Mouse (Mus musculus): Measurements from ENCODE around the gene Sh2b2. TPM values are rescaled to one million over a fixed set of nuclear protein-coding genes. Genes with fewer than 3 reads are reported as not detected.
"Not testable (repeated sequence)": the region's sequence is repeated elsewhere in the genome, so short reads cannot be mapped to it uniquely, and the experiment has no call there.

The Sh2b2 gene
- polyA plus RNA-seq, 1 experiment from 2014 or later: 7.9 TPM

- Histone ChIP-seq H3K36me3 (peaks cover 3% of the 10 kb centered on the region), H3K4me1 (peaks cover 20% of the 10 kb centered on the region), H3K27me3 (peaks cover 3% of the 10 kb centered on the region; the same call in 1 of the 2 replicates), H3K9ac (no peak overlapping the region), H3K4me3 (no peak overlapping the region), H3K27ac (no peak overlapping the region), H3K4me2 (no peak overlapping the region), H3K9me3 (no peaks in the 10 kb centered on the region)
- ATAC-seq (ENCODE audit: insufficient number of reproducible peaks, insufficient read depth, low FRiP score, low TSS enrichment, low read depth): no peak
- WGBS: 92% methylated on average over 5 of the region's 5 CpGs
Observed at GRCm38 (mm10) chr5:136236611-136237010, 9.7 kb downstream of the Sh2b2 start.

GRCm38 (mm10) chr5:136230348-136231035 lies 15.9 kb downstream of the Sh2b2 start:
- no peak overlapping the region for H3K4me2 ChIP-seq
- ATAC-seq (ENCODE audit: insufficient number of reproducible peaks, insufficient read depth, low FRiP score, low TSS enrichment, low read depth): no peak
- no peak overlapping the region for H3K9ac ChIP-seq
- 52% methylated on average over 4 of the region's 4 CpGs for WGBS
- H3K36me3 ChIP-seq: peaks cover 35% of the 10 kb centered on the region
- H3K4me3 ChIP-seq: no peak overlapping the region
- H3K4me1 ChIP-seq: no peaks in the 10 kb centered on the region
- no peak overlapping the region for H3K27ac ChIP-seq
- H3K27me3 ChIP-seq: peaks cover 6% of the 10 kb centered on the region; the same call in 1 of the 2 replicates
- H3K9me3 ChIP-seq: no peaks in the 10 kb centered on the region

GRCm38 (mm10) chr5:136226246-136226876 lies 20.0 kb downstream of the Sh2b2 start:
- no peak for ATAC-seq (ENCODE audit: insufficient number of reproducible peaks, insufficient read depth, low FRiP score, low TSS enrichment, low read depth)
- Histone ChIP-seq H3K9ac (no peak overlapping the region), H3K9me3 (no peaks in the 10 kb centered on the region), H3K27ac (no peak overlapping the region), H3K4me3 (no peak overlapping the region), H3K27me3 (peaks cover under 1% of the 10 kb centered on the region; the same call in 1 of the 2 replicates), H3K4me1 (no peaks in the 10 kb centered on the region), H3K36me3 (peaks cover 66% of the 10 kb centered on the region), H3K4me2 (no peak overlapping the region)
- WGBS: 85% methylated on average over 7 of the region's 7 CpGs

- H3K4me2 ChIP-seq: no peak overlapping the region
- H3K9ac ChIP-seq: no peak overlapping the region
- peaks cover 39% of the 10 kb centered on the region for H3K36me3 ChIP-seq
- H3K9me3 ChIP-seq: 0 out of 2 replicates have a peak, but pooled peaks cover 4% of the 10 kb centered on the region
- no peak for ATAC-seq (ENCODE audit: insufficient number of reproducible peaks, insufficient read depth, low FRiP score, low TSS enrichment, low read depth)
- H3K4me3 ChIP-seq: no peak overlapping the region
- WGBS: 82% methylated on average over 12 of the region's 12 CpGs
- H3K4me1 ChIP-seq: no peaks in the 10 kb centered on the region
- H3K27me3 ChIP-seq: no peaks in the 10 kb centered on the region
- H3K27ac ChIP-seq: no peak overlapping the region
Observed at GRCm38 (mm10) chr5:136218585-136218984, 27.8 kb downstream of the Sh2b2 start.

- H3K9ac ChIP-seq: no peak overlapping the region
- ATAC-seq (ENCODE audit: insufficient number of reproducible peaks, insufficient read depth, low FRiP score, low TSS enrichment, low read depth): no peak
- H3K4me3 ChIP-seq: no peak overlapping the region
- no peaks in the 10 kb centered on the region for H3K4me1 ChIP-seq
- no peak overlapping the region for H3K4me2 ChIP-seq
- WGBS: 69% methylated on average over 4 of the region's 4 CpGs
- peaks cover 32% of the 10 kb centered on the region for H3K36me3 ChIP-seq
- H3K27me3 ChIP-seq: no peaks in the 10 kb centered on the region
- no peak overlapping the region for H3K27ac ChIP-seq
- 0 out of 2 replicates have a peak, but pooled peaks cover 4% of the 10 kb centered on the region for H3K9me3 ChIP-seq
Observed at GRCm38 (mm10) chr5:136217932-136218381, 28.4 kb downstream of the Sh2b2 start.

GRCm38 (mm10) chr5:136217004-136217665 lies 29.2 kb downstream of the Sh2b2 start:
- Histone ChIP-seq H3K36me3 (peaks cover 28% of the 10 kb centered on the region), H3K4me1 (no peaks in the 10 kb centered on the region), H3K4me2 (no peak overlapping the region), H3K9me3 (0 out of 2 replicates have a peak, but pooled peaks cover 4% of the 10 kb centered on the region), H3K27me3 (no peaks in the 10 kb centered on the region), H3K4me3 (no peak overlapping the region), H3K9ac (no peak overlapping the region), H3K27ac (no peak overlapping the region)
- ATAC-seq (ENCODE audit: insufficient number of reproducible peaks, insufficient read depth, low FRiP score, low TSS enrichment, low read depth): no peak
- 83% methylated on average over 18 of the region's 18 CpGs for WGBS

GRCm38 (mm10) chr5:136215958-136216357 lies 30.4 kb downstream of the Sh2b2 start:
- peaks cover 18% of the 10 kb centered on the region for H3K36me3 ChIP-seq
- no peak overlapping the region for H3K9ac ChIP-seq
- no peak overlapping the region for H3K4me2 ChIP-seq
- no peak overlapping the region for H3K27ac ChIP-seq
- no peaks in the 10 kb centered on the region for H3K4me1 ChIP-seq
- H3K9me3 ChIP-seq: 0 out of 2 replicates have a peak, but pooled peaks cover 4% of the 10 kb centered on the region
- ATAC-seq (ENCODE audit: insufficient number of reproducible peaks, insufficient read depth, low FRiP score, low TSS enrichment, low read depth): no peak
- no peaks in the 10 kb centered on the region for H3K27me3 ChIP-seq
- no peak overlapping the region for H3K4me3 ChIP-seq
- 82% methylated on average over 5 of the region's 5 CpGs for WGBS

GRCm38 (mm10) chr5:136215211-136215610 lies 31.1 kb downstream of the Sh2b2 start:
- H3K4me1 ChIP-seq: no peaks in the 10 kb centered on the region
- H3K4me2 ChIP-seq: no peak overlapping the region
- H3K36me3 ChIP-seq: peaks cover 17% of the 10 kb centered on the region
- no peak overlapping the region for H3K4me3 ChIP-seq
- H3K9me3 ChIP-seq: 0 out of 2 replicates have a peak, but pooled peaks cover 4% of the 10 kb centered on the region
- H3K27me3 ChIP-seq: no peaks in the 10 kb centered on the region
- no peak overlapping the region for H3K9ac ChIP-seq
- WGBS: 89% methylated on average over 3 of the region's 3 CpGs
- ATAC-seq (ENCODE audit: insufficient number of reproducible peaks, insufficient read depth, low FRiP score, low TSS enrichment, low read depth): no peak
- H3K27ac ChIP-seq: no peak overlapping the region

GRCm38 (mm10) chr5:136213716-136214115 lies 32.6 kb downstream of the Sh2b2 start:
- no peak overlapping the region for H3K4me2 ChIP-seq
- peaks cover 6% of the 10 kb centered on the region for H3K36me3 ChIP-seq
- no peak overlapping the region for H3K27ac ChIP-seq
- no peak overlapping the region for H3K4me3 ChIP-seq
- 0 out of 2 replicates have a peak, but pooled peaks cover 4% of the 10 kb centered on the region for H3K9me3 ChIP-seq
- H3K27me3 ChIP-seq: no peaks in the 10 kb centered on the region
- no peak overlapping the region for H3K9ac ChIP-seq
- ATAC-seq (ENCODE audit: insufficient number of reproducible peaks, insufficient read depth, low FRiP score, low TSS enrichment, low read depth): no peak
- no peaks in the 10 kb centered on the region for H3K4me1 ChIP-seq
- WGBS: 81% methylated on average over 5 of the region's 5 CpGs

- ATAC-seq (ENCODE audit: insufficient number of reproducible peaks, insufficient read depth, low FRiP score, low TSS enrichment, low read depth): no peak
- Histone ChIP-seq H3K27ac (no peak overlapping the region), H3K4me1 (no peaks in the 10 kb centered on the region), H3K4me3 (no peak overlapping the region), H3K36me3 (no peaks in the 10 kb centered on the region), H3K9ac (no peak overlapping the region), H3K4me2 (no peak overlapping the region), H3K9me3 (0 out of 2 replicates have a peak, but pooled peaks cover 4% of the 10 kb centered on the region), H3K27me3 (no peaks in the 10 kb centered on the region)
- WGBS: 94% methylated on average over 11 of the region's 11 CpGs
Observed at GRCm38 (mm10) chr5:136212716-136213115, 33.6 kb downstream of the Sh2b2 start.

- H3K27me3 ChIP-seq; H3K36me3 ChIP-seq; H3K4me1 ChIP-seq; H3K9me3 ChIP-seq; H3K27ac ChIP-seq; ATAC-seq (ENCODE audit: insufficient number of reproducible peaks, insufficient read depth, low FRiP score, low TSS enrichment, low read depth); H3K4me3 ChIP-seq; H3K4me2 ChIP-seq; H3K9ac ChIP-seq: not testable (repeated sequence)
- WGBS: 90% methylated on average over 14 of the region's 14 CpGs
Observed at GRCm38 (mm10) chr5:136211341-136212102, 34.8 kb downstream of the Sh2b2 start.

Data from embryonic facial prominence, embryonic 13.5 days (tissue).